ENCODE assay signal across 22 mouse cellular contexts in the genomic region with DNA sequence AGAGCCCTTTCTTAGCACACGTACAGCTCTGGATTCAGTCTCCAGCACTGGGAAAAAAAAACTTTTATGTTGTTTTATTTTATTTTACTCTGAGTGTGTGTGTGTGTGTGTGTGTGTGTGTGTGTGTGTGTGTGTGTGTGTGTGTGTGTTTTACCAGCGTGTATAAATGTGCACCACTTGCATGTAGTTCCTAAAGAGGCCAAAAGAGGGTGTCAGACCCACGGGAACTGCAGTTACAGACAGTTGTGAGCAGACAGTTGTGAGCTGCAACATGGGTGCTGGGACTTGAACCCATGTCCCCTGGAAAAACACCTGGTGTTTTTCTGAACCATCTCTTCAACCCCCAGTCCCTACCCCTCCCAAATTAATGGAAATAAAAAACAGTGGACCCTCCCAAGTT.
"Had no signal": no experiment of that assay in that cellular context is flagged by ENCODE, and none has a peak within 500 bp of the region (broad histone marks: within the 10 kb centered on the region; RNA-seq: fewer than 3 reads in every experiment).

No protein-coding gene starts in this region.

- H3K27me3 ChIP-seq: limb, embryonic 13.5 days; liver, embryonic 12.5 days; liver, embryonic 15.5 days; lung, embryonic 15.5 days; megakaryocyte, embryonic 14.5 days; midbrain, embryonic 13.5 days; neural tube, embryonic 13.5 days had no signal

- H3K4me3 ChIP-seq: layer of hippocampus, adult 2 months; limb, embryonic 10.5 days; limb, embryonic 13.5 days; liver, embryonic 12.5 days; liver, embryonic 15.5 days; lung, embryonic 15.5 days; megakaryocyte, embryonic 14.5 days; midbrain, embryonic 10.5 days; midbrain, embryonic 13.5 days; myocyte; neural tube, embryonic 13.5 days had no signal

- H3K4me2 ChIP-seq: limb, embryonic 13.5 days; liver, embryonic 12.5 days; liver, embryonic 15.5 days; lung, embryonic 15.5 days; midbrain, embryonic 13.5 days; neural tube, embryonic 13.5 days had no signal

- ATAC-seq: liver, embryonic 12.5 days; midbrain, embryonic 13.5 days; midbrain, embryonic 16.5 days had no signal

- H3K36me3 ChIP-seq: limb, embryonic 10.5 days; limb, embryonic 13.5 days; liver, embryonic 12.5 days; liver, embryonic 15.5 days; lung, embryonic 15.5 days; midbrain, embryonic 10.5 days; midbrain, embryonic 13.5 days; neural tube, embryonic 13.5 days had no signal

- H3K9ac ChIP-seq: limb, embryonic 13.5 days; liver, embryonic 12.5 days; liver, embryonic 15.5 days; lung, embryonic 15.5 days; midbrain, embryonic 13.5 days; neural tube, embryonic 13.5 days had no signal

- H3K9me3 ChIP-seq: limb, embryonic 10.5 days; limb, embryonic 13.5 days; liver, embryonic 12.5 days; liver, embryonic 15.5 days; lung, embryonic 15.5 days; midbrain, embryonic 10.5 days; midbrain, embryonic 13.5 days; neural tube, embryonic 13.5 days had no signal

- DNase-seq: layer of hippocampus, adult 9-11 months; liver; lung, adult 18-20 months; lung, postnatal 10 days; lung, postnatal 36 days; retina, postnatal 1 day; right cerebral cortex, postnatal 25 days; spleen, adult 18-20 months; thymus, adult 18-20 months; thymus, postnatal 36 days had no signal

- H3K27ac ChIP-seq: layer of hippocampus, adult 2 months; limb, embryonic 10.5 days; limb, embryonic 13.5 days; liver, embryonic 12.5 days; liver, embryonic 15.5 days; lung, embryonic 15.5 days; midbrain, embryonic 10.5 days; midbrain, embryonic 13.5 days; neural tube, embryonic 13.5 days had no signal

- H3K4me1 ChIP-seq: limb, embryonic 10.5 days; limb, embryonic 13.5 days; liver, embryonic 12.5 days; liver, embryonic 15.5 days; lung, embryonic 15.5 days; megakaryocyte, embryonic 14.5 days; midbrain, embryonic 10.5 days; midbrain, embryonic 13.5 days; neural tube, embryonic 13.5 days had no signal
